Mouse (Mus musculus) liver, adult 2 months (tissue): ENCODE results near the gene Pwwp2b.

ENCODE experiments used
- CTCF ChIP-seq: fragments of 200-500 bp; IDR thresholded peaks from 2 replicates; pipeline ENCODE4 v1.5.1; 2011; ENCODE audit warnings: low read depth, low read length, control low read depth
- POLR2A ChIP-seq: fragments of 200-500 bp; IDR thresholded peaks from 2 replicates; pipeline ENCODE4 v1.6.1; 2011; ENCODE audit warnings: low read length, control low read depth; ENCODE audit not compliant: insufficient read depth; ENCODE audit errors: extremely low read depth

- TF ChIP-seq CTCF (no peak), POLR2A (no peak)
Measured at GRCm38 (mm10) chr7:139254626-139255025, 6.3 kb downstream of the Pwwp2b start.
